Comparison of ENCODE assay signal across 12 mouse cellular contexts in the genomic region with DNA sequence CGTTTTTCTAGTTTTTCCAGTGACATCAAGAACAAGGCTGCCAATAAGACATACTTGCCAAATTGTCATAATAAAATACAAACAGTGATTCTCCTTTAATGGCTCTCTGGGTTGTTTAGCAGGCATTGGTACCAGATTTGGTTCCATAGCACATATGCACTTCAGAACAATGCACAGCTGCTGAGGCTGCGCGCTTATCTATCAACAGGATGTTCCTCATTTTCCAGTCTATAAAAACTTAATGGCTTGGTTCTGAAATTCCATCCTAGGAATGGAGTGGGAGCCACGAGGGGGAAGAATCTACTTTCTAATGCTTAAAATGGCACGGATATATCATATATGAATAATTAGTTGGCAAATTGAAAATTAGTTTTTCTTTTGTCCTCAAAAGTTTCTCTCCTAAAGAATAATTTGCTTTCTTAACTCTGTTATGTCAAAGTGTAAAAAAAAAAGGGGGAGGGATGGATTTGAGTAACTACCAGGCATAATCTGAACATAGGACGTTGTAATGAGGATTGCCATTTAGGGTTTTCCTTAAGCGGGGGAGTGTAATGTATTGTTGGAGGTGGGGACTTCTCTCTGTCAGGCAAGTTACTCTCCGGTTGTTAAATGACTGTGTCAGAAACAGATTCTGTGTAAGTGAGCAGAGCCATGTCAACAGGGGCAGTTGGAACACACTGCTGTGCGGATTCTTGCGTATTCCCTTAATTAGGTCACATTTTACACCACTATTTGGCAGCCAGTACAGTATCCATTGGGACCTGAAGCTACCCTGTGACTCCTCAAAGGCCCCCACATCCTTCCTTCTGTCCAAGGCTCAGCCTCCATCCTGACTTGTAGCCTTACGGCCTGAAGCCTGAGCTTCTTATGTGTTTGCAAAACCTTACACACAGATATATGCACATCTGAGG.
A peak's percentile ranks its signal among the peaks of the same experiment; 100 is the strongest.
DNase-seq lines count a peak whose midpoint lies in the region; ATAC-seq and TF ChIP-seq lines count a peak whose summit lies in the region.
"Had no signal": no experiment of that assay in that cellular context is flagged by ENCODE, and none has a peak within 500 bp of the region (broad histone marks: within the 10 kb centered on the region; RNA-seq: fewer than 3 reads in every experiment).

No protein-coding gene starts in this region.

- H3K27me3 ChIP-seq in heart, embryonic 12.5 days (replicated peaks) = no peaks in the 10 kb centered on the region
- H3K27me3 ChIP-seq: CH12.LX, Patski had no signal

- no peak overlapping the region for H3K4me2 ChIP-seq in heart, embryonic 12.5 days
- H3K4me2 ChIP-seq: liver, embryonic 11.5 days had no signal

- peaks cover 17% of the 10 kb centered on the region for H3K36me3 ChIP-seq in heart, embryonic 12.5 days

- no peaks in the 10 kb centered on the region for H3K4me1 ChIP-seq in heart, embryonic 12.5 days (replicated peaks)

- intact Hi-C loops in heart, postnatal 10 days (cut with DNase I) = no loop called here

- no peak overlapping the region for H3K27ac ChIP-seq in heart, embryonic 12.5 days (ENCODE audit: poor library complexity, severe bottlenecking)
- peak overlapping the region; percentile 29; the same call in 1 of the 2 replicates for H3K27ac ChIP-seq in layer of hippocampus, adult 2 months

- peak; percentile 25 to 37 for DNase-seq in heart, adult 18-20 months
- no peak for DNase-seq in layer of hippocampus, adult 2 months (ENCODE audit: low spot score in 2 of 2)
- DNase-seq in layer of hippocampus, adult 11-12 months (ENCODE audit: low spot score) = no peak
- DNase-seq in cerebellum, adult 18-20 months = peak; percentile 29 to 35
- peak; percentile 33 to 34 for DNase-seq in heart, postnatal 10 days
- no peak for DNase-seq in lung, postnatal 10 days
- DNase-seq in frontal cortex, postnatal 14 days (ENCODE audit: low spot score in 2 of 2) = no peak
- DNase-seq: kidney, postnatal 25 days had no signal

- H3K9ac ChIP-seq in heart, embryonic 12.5 days = no peak overlapping the region

- no peak for ATAC-seq in heart, embryonic 12.5 days (ENCODE audit: insufficient number of reproducible peaks, low FRiP score)
- ATAC-seq: Patski had no signal

- TF ChIP-seq CTCF in layer of hippocampus, adult 2 months (conservative IDR thresholded peaks at IDR 0.05) = no peak

- WGBS in heart, embryonic 12.5 days = 79% methylated on average over 11 of the region's 11 CpGs

- H3K4me3 ChIP-seq in heart, embryonic 12.5 days = no peak overlapping the region
- no peak overlapping the region for H3K4me3 ChIP-seq in layer of hippocampus, adult 2 months

- no peaks in the 10 kb centered on the region for H3K9me3 ChIP-seq in heart, embryonic 12.5 days (replicated peaks)

Comparison
In these comparisons a context has a peak if more than half of its experiments do, and no peak if none do; other contexts are left out.
1. DNase-seq: peak in heart, adult 18-20 months (2 of 2), cerebellum, adult 18-20 months (2 of 2) and heart, postnatal 10 days (2 of 2); none in layer of hippocampus, adult 2 months (0 of 2), layer of hippocampus, adult 11-12 months (single experiment), lung, postnatal 10 days (single experiment) and frontal cortex, postnatal 14 days (0 of 2).